Mouse (Mus musculus) lung, postnatal 4 days (tissue): ENCODE results near the gene Mctp1.
"Not testable (repeated sequence)": the region's sequence is repeated elsewhere in the genome, so short reads cannot be mapped to it uniquely, and the experiment has no call there.

ENCODE experiments used
- DNase-seq, 2 experiments: peaks; one replicate each; pipeline ENCODE4 v3.0.0; 2021

Mctp1 gene

GRCm38 (mm10) chr13:76969386-76969785 lies 585.1 kb downstream of the Mctp1 start:
- peak in 1 of 2 experiments; percentile 11 for DNase-seq

GRCm38 (mm10) chr13:76971046-76971445 lies 586.7 kb downstream of the Mctp1 start:
- not testable (repeated sequence) for DNase-seq

- DNase-seq, result no peak
These were observed 618.3 kb downstream of the Mctp1 start for GRCm38 (mm10) chr13:77002628-77003027.

- DNase-seq, result no peak
These were observed 619.3 kb downstream of the Mctp1 start for GRCm38 (mm10) chr13:77003684-77004083.

- no peak for DNase-seq
These were observed 634.5 kb downstream of the Mctp1 start for GRCm38 (mm10) chr13:77018851-77019250.

- DNase-seq, result no peak
These were observed 645.3 kb downstream of the Mctp1 start for GRCm38 (mm10) chr13:77029594-77029993.

GRCm38 (mm10) chr13:77043375-77043774 lies 659.0 kb downstream of the Mctp1 start:
- DNase-seq, result no peak

- no peak for DNase-seq
These were observed 661.0 kb downstream of the Mctp1 start for GRCm38 (mm10) chr13:77045375-77045774.

- no peak for DNase-seq
These were observed 662.1 kb downstream of the Mctp1 start for GRCm38 (mm10) chr13:77046416-77046815.

- no peak for DNase-seq
These were observed 663.0 kb downstream of the Mctp1 start for GRCm38 (mm10) chr13:77047179-77047931.

- no peak for DNase-seq
These were observed 664.1 kb downstream of the Mctp1 start for GRCm38 (mm10) chr13:77048461-77048860.

- no peak for DNase-seq
These were observed 665.4 kb downstream of the Mctp1 start for GRCm38 (mm10) chr13:77049736-77050135.

GRCm38 (mm10) chr13:77063221-77063620 lies 678.9 kb downstream of the Mctp1 start:
- no peak for DNase-seq

GRCm38 (mm10) chr13:77068847-77069246 lies 684.5 kb downstream of the Mctp1 start:
- no peak for DNase-seq

GRCm38 (mm10) chr13:77072030-77072429 lies 687.7 kb downstream of the Mctp1 start:
- no peak for DNase-seq
